Mouse (Mus musculus): ENCODE data around the gene Spag5.

DNA sequence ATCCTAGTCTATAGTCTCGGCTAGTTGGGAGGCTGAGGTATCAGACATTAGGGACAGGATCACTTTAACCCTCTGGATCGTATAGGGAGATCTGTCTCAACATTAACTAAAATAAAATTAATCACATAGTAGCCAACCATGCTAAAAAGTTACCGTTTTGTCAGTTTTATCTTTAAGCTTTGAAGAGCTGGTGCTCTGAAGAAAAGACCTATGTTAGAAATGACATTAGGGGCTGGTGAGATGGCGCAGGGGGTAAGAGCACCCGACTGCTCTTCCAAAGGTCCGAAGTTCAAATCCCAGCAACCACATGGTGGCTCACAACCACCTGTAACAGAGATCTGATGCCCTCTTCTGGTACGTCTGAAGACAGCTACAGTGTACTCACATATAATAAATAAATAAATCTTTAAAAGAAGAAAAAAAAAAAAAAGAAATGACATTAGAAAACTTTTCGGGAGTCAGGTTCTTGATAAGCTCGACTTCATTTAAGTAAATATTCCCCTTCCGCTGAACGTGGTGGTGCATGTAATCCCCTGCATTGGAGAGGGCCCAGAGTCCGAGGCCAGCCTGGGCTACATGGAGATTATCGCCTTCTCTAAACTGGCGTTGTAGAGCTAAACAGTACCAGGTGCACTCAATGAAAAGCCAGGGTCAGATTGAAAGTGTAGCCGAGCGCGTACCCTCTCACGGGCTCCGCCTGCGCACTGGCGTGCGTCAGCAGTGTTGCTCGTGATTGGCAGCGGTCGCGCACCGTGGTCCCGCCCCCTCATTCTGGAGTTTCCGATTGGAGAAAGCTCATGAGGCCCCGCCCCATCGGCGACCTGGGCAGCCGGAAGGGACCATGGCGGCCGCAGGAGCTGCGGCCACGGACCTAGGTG is 26.5 kb downstream of the Spag5 start, which contains the start of gene Pigs:
- TF ChIP-seq CTCF (IDR thresholded peaks at IDR 0.05; ENCODE audit: low read depth), result no peak; the same call in 1 of the 2 replicates
- no peak for TF ChIP-seq EP300 (IDR thresholded peaks at IDR 0.05; ENCODE audit: low read depth)

All from liver, embryonic 14.5 days (tissue).